Mouse (Mus musculus) adrenal gland, adult (tissue): ENCODE results near the gene Pbx1.
A peak's percentile ranks its signal among the peaks of the same experiment; 100 is the strongest.
"Not testable (repeated sequence)": the region's sequence is repeated elsewhere in the genome, so short reads cannot be mapped to it uniquely, and the experiment has no call there.

Experiments used
- DNase-seq, 2 experiments: peaks; one replicate each; pipeline ENCODE4 v3.0.0; 2022 to 2023; ENCODE audit warnings: low spot score in 1 of 2; ENCODE audit not compliant: inconsistent age in 2 of 2

The Pbx1 gene

GRCm38 (mm10) chr1:168432232-168432280, at the start of gene Pbx1:
Gene Pbx1 (minus strand): TSS chr1:168432270.
- DNase-seq = not testable (repeated sequence)

DNA sequence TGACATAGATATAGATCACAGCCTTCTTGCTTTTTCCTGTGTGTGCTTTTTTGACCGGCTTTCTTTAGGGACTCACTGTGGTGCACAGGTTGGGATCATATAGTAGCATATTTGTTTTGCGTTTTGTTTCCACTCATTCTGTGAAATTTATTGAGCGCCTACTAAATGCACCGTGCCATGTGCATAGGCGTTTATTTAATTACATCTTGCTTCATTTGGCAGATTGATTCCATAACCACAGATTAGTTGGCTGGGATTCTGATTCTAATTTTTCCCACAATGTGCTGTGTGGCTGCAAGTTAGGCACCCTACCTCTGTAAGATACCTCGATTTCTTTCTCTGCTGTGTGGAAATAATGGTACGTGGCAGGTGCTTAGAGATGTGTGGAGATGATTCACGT, 47.6 kb upstream of the Pbx1 start:
- no peak for DNase-seq

GRCm38 (mm10) chr1:168478829-168479228, 46.8 kb upstream of the Pbx1 start:
- no peak for DNase-seq

- DNase-seq = peak; percentile 12 to 55
Measured at GRCm38 (mm10) chr1:168476917-168477316, 44.8 kb upstream of the Pbx1 start.

GRCm38 (mm10) chr1:168476216-168476897, 44.3 kb upstream of the Pbx1 start:
- peak; percentile 39 to 88 for DNase-seq

- DNase-seq = no peak
Measured at GRCm38 (mm10) chr1:168475579-168476208, 43.6 kb upstream of the Pbx1 start.

- DNase-seq = no peak
Measured at GRCm38 (mm10) chr1:168473255-168474069, 41.4 kb upstream of the Pbx1 start.

DNA sequence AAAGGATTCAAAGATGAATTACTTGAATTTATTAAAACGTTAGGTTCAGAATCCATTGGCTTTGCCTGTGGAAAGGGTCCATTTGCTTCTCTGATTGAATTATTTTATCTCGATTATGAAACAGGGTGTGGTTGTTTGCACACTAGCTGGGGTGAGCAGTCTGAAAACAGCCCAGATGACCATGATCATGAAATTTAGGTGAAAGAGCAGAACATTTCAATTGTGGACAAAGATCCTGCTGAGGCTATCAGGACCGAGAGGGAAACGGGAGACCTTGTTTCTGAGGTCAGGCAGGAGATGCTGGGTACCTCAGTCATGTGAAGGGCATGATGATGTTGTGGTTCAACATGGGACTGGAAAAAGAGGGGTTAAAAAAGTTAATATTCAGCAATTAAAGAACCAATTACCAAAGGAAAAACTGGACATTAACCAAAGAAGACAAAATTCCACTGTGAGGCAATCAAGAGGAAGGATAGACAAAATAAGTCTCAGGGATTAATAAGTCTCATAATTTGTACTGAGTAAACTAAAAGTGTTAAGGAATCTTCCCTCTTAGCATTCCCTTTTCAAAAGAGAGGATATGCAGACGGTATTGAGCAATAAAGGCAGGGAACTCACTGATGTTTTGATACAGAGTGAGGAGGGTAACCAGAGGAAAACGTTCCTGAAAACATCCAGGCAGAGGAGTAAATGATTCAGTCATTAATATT, 40.6 kb upstream of the Pbx1 start:
- DNase-seq = no peak

DNA sequence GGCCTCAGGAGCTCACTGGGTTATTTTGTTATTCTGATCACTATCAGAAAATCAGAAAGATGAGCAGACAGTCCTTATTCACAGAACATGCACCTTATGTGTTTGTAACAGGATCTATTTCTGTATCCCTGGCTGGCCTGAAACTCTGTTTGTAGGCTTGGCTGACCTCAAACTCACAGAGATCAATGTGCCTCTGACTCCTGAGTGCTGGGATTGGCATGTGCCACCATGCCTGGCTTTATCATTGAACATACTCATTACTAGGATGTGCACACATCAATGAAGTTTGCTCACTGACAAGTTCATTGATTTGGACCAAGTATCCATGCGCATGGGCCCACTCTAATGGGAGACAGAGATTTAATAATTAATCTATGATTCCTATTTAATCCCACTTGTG, 27.4 kb upstream of the Pbx1 start:
- DNase-seq = no peak

- peak in 1 of 2 experiments; percentile 36 for DNase-seq
Measured at GRCm38 (mm10) chr1:168457191-168457747, 25.2 kb upstream of the Pbx1 start.

DNA sequence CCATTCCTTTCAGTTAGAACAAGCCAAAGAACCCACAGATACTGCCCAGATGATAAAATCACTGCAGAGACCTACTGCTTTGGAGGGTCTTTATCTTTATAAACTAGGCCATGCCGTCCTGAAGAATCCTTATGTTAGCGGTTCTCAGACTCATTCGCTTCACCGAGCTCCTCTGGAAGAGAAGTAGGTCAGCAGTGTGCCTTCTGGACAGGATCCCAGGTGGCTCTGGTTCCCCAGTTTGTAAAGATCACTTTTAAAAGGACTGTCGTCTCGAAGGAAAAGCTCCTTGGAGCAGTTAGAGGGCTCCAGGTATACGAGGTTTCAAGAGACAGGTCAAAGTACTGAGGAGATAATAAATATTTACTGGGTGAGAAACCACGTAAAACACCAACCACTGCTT, 23.1 kb upstream of the Pbx1 start:
- no peak for DNase-seq

DNA sequence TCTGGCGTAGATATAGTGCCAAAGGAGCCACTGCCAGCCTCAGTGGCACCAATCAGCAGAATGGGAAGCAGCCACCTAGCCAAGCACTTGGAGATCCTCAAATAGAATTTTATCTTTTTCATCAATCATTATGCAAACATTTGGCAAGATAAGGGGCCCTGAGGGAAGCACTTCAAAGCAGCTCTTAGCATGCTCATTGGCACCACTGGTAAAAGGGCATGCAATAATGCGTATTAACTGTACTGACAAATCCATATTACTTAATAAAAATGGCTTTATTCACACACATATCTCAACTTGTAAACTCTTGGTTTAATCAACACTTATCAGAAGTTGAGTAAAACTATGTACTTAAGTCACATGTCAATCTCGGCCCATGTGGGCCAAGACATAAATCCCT, 1.6 kb upstream of the Pbx1 start:
- peak in 1 of 2 experiments; percentile 42 for DNase-seq

GRCm38 (mm10) chr1:168432281-168432725, 233 bp upstream of the Pbx1 start:
- peak; percentile 99 for DNase-seq

GRCm38 (mm10) chr1:168431711-168432231, 299 bp downstream of the Pbx1 start:
- peak; percentile 93 to 97 for DNase-seq

DNA sequence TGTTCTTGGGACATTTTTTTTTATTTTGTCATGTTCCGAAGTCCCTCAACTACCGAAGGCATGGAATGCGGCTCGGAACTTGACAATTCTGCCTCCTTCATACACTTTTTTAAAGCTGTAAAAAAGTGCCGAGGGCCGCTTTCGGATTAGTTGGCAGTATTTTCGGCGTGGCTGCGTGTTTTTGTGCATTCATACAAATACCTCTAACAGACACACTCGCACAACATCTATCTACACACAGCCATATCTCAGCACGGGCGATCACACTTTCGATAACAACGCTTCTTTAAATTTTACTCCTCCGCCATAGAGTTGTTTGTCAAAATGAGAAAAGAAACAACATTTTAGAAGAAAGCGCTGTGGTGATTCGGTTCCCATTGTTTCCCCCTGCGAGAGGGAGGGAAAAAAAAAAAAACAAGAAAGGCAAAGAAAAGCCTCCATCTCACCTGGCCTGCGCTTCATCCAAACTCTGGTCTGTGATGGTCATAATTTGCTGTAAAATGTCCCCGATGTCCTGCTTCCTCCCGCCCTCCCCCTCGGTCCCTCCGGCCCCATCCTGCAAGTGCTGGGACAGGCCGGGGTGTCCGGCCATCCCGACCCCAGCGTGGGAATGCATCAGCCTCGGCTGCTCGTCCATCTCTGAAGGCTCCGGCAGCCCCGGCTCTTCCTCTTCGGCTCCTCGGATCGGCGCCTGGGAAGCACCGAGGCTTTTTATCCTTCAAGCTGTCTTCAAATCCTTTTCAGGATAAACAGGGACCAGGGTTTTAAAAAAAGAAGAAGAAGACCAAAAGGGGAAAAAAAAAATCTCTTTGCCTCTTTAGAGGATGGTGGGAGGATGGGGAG, 981 bp downstream of the Pbx1 start:
- peak; percentile 62 to 87 for DNase-seq

- DNase-seq = peak in 1 of 2 experiments; percentile 79
Measured at GRCm38 (mm10) chr1:168429856-168430644, 2.0 kb downstream of the Pbx1 start.

- peak in 1 of 2 experiments; percentile 85 for DNase-seq
Measured at GRCm38 (mm10) chr1:168429406-168429805, 2.7 kb downstream of the Pbx1 start.

GRCm38 (mm10) chr1:168428255-168428654, 3.8 kb downstream of the Pbx1 start:
- peak in 1 of 2 experiments; percentile 81 for DNase-seq

DNA sequence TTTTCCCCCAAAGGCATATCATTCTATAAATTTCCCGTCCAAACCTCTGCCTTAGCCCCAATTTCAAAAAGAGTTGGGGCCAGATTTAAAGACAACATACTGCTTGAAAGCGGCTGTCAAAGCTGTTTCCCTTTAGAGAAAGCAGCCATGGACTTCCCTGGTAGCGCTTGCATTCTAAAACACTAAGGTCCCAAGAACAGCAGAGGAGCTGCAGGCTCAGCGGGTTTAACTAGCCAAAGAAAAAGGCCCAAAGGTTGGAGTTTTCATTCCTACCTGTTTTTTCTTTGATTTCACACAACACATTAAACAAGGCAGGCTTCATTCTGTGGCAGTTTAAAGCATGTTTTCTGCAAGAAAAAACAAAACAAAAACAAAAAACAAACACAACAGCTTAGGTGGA, 4.5 kb downstream of the Pbx1 start:
- DNase-seq = peak in 1 of 2 experiments; percentile 80
